Mouse (Mus musculus): Measurements from ENCODE around the gene Tmem26.

- TF ChIP-seq CTCF (IDR thresholded peaks at IDR 0.05; ENCODE audit: insufficient read depth, low read depth, low read length) (no peak), POLR2A (IDR thresholded peaks at IDR 0.05; ENCODE audit: insufficient read depth, low read depth, low read length) (no peak)
Measured at GRCm38 (mm10) chr10:68714302-68714701, 9.1 kb upstream of the Tmem26 start.
